Mouse (Mus musculus) megakaryocyte, embryonic 14.5 days (primary cell): ENCODE measurements around the gene Ablim1.

Source experiments
- FLI1 ChIP-seq: IDR thresholded peaks from 2 replicates; pipeline ENCODE4 v1.6.1; 2012; ENCODE audit warnings: low read length, inconsistent platforms, mixed read lengths
- GATA1 ChIP-seq: IDR thresholded peaks from 3 replicates; pipeline ENCODE4 v1.6.1; 2012; ENCODE audit warnings: mixed read lengths, low read length, inconsistent platforms, borderline replicate concordance

DNA sequence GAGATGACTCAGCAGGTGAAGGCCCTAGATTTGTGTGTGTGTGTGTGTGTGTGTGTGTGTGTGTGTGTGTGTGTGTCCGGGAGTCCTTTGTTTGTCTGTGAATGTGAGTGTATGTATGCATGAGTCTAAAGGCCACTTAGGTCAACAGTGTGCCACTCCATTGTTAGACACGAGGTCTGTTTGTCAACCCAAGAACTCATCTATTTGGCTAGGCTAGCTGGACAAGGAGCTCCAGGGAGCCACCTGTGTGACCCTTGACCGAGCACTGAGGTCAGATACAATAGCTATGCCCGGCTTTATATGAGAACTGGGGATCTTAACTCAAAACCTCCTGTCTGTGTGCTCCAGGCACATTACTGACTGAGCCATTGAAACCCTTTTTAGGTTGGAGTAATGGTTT, 7.8 kb upstream of the Ablim1 start:
- TF ChIP-seq GATA1 (no peak), FLI1 (no peak)
